Mouse (Mus musculus) neural tube, embryonic 15.5 days (tissue): ENCODE results near the gene Sept10. TPM values are rescaled to one million over a fixed set of nuclear protein-coding genes. Genes with fewer than 3 reads are reported as not detected.

Experiments used
- ATAC-seq: fragments of 200-750 bp; cut with Nextera tagmentation; 2 replicates; pipeline ENCODE4 v1.8.0; 2017; ENCODE audit warnings: mild to moderate bottlenecking, moderate TSS enrichment, moderate library complexity; ENCODE audit not compliant: low FRiP score
- H3K27ac ChIP-seq: fragments of 300-500 bp; sonication (generic); replicated peaks from 2 replicates; pipeline ENCODE4 v1.5.1; 2015; ENCODE audit warnings: mild to moderate bottlenecking, inconsistent platforms
- H3K27me3 ChIP-seq: fragments of 300-500 bp; sonication (generic); replicated peaks from 2 replicates; pipeline ENCODE4 v1.6.1; 2015; ENCODE audit warnings: inconsistent platforms
- H3K36me3 ChIP-seq: fragments of 300-500 bp; sonication (generic); 2 replicates; pipeline ENCODE4 v1.6.1; 2015; ENCODE audit warnings: inconsistent platforms
- H3K4me1 ChIP-seq: fragments of 300-500 bp; sonication (generic); 2 replicates; pipeline ENCODE4 v1.6.1; 2015; ENCODE audit warnings: inconsistent platforms
- H3K4me2 ChIP-seq: fragments of 300-500 bp; sonication (generic); 2 replicates; pipeline ENCODE4 v1.6.1; 2015; ENCODE audit warnings: inconsistent platforms, mild to moderate bottlenecking, moderate library complexity
- H3K4me3 ChIP-seq: fragments of 300-500 bp; sonication (generic); replicated peaks from 2 replicates; pipeline ENCODE4 v1.5.1; 2015; ENCODE audit warnings: mild to moderate bottlenecking, inconsistent platforms
- H3K9ac ChIP-seq: fragments of 300-500 bp; sonication (generic); replicated peaks from 2 replicates; pipeline ENCODE4 v1.6.1; 2015; ENCODE audit warnings: mild to moderate bottlenecking, inconsistent platforms
- H3K9me3 ChIP-seq: fragments of 300-500 bp; sonication (generic); replicated peaks from 2 replicates; pipeline ENCODE4 v1.6.1; 2016; ENCODE audit warnings: inconsistent platforms
- WGBS: fragments of 180-500 bp; shearing (Covaris S2); methylation state at CpG from one replicate; pipeline ENCODE4 v1.1.7; 2015; ENCODE audit warnings: mixed read lengths; 5-methylcytosine and 5-hydroxymethylcytosine counted together
- polyA plus RNA-seq: library from polyadenylated mRNA; unstranded; fragments of >200 nt; fragmentation: Nextera tagmentation; extraction: Ambion mirVana; gene quantifications from 2 replicates; pipeline ENCODE4 v1.2.1, GENCODE M21; 2015

The Sept10 gene
- polyA plus RNA-seq, 1 experiment from 2014 or later: 13.0 TPM

DNA sequence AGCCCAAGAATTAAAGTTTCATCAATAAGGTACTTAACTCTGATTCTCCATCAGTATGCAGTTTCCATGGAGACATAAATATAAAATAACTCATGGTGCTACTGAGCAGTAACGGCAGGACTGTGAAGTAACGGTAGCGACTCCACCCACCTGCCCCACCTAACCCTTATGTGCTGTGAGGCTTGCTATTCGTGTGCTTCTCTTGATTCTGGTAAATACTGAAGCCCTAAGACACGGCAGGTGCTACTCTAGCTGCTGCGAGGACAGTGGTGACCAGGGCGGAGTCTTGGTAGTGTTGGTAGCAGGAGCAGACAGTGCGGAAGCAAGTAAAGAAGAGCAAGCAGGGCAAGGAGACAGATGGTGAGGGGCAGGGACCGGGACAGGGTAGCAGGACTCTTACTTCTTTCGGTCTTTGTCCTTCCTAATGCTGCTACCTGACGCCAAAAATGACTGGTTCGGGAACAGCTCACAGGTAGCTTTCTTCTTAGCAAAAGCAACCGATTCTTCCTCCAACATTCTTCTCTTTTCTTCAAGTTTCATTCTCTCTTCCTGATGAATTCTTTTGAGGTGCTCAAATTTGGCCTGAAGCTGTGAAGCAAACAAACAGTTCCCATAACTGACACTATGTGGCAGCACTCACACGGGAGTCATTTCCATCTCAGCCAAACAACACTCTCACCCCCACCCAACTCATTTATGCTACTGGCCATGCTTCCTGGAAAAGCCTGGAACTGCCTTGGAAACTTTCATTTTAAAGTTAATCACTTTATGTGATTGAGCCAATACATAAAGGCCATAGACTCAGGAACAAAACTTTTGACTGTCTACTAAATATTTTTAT lies 55.3 kb downstream of the Sept10 start:
- Histone ChIP-seq H3K9ac (no peak overlapping the region), H3K4me3 (no peak overlapping the region), H3K27me3 (no peaks in the 10 kb centered on the region), H3K27ac (no peak overlapping the region), H3K9me3 (no peaks in the 10 kb centered on the region), H3K4me2 (no peak overlapping the region), H3K4me1 (no peaks in the 10 kb centered on the region), H3K36me3 (0 out of 2 replicates have a peak, but pooled peaks cover 2% of the 10 kb centered on the region)
- no peak; the same call in 1 of the 2 replicates for ATAC-seq
- WGBS: 77% methylated on average over 14 of the region's 14 CpGs

DNA sequence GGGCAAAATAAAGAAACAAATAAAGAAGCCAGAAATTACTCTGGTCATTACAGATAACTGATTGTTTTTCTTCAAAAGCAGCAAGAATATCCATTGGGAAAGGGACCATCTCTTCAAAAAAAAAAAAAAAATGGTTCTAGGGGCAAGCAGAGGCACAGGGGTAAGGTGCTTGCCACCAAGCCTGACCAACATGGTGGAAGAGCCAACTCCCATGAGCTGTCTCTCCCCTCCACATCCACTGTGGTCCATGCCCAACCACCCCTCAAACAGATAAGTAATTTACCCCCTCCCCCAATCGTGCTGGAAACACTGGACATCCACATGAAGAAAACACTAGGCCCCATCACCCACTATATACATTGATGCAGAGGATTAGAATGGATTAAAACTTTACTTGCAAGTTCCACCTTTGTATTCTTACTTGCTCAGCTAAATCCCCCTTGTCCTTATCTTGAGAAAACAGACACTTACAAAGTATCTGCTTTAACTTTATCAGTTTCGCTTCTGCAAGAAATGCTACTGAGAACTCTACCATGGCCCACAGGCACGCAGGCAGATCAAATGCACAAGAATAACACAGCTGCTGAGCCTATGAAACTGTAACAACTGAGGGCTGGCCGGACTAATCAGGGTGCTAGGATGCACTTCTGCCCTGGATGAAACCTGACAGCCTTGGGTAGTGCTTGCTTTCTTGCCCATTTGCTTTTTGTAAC lies 59.3 kb downstream of the Sept10 start:
- ATAC-seq: no peak
- Histone ChIP-seq H3K27me3 (no peaks in the 10 kb centered on the region), H3K36me3 (no peaks in the 10 kb centered on the region), H3K9me3 (no peaks in the 10 kb centered on the region), H3K4me3 (no peak overlapping the region), H3K27ac (no peak overlapping the region), H3K9ac (no peak overlapping the region), H3K4me1 (no peaks in the 10 kb centered on the region), H3K4me2 (no peak overlapping the region)
- 89% methylated on average over 4 of the region's 4 CpGs for WGBS

DNA sequence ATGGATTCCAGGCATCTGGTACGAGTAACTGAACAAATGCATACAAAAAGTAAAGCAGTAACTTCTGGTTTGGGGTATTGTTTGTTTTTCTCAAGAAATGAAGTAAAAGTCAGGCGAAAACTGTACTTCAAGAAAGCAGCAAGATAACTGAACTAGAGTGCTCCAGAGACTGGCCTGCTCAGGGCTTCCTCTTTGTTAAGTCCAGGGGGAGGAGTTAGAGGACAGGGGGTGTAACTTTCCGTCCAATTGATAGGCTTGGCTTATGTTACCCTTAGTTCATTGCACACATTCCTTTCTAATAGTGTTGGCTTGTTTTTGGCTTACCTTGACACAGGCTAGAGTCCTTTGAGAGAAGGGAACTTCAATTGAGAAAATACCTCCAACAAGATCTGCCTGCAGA lies 63.0 kb downstream of the Sept10 start:
- WGBS: 85% methylated on average over 3 of the region's 3 CpGs
- H3K4me2 ChIP-seq: no peak overlapping the region
- H3K9me3 ChIP-seq: no peaks in the 10 kb centered on the region
- H3K27me3 ChIP-seq: no peaks in the 10 kb centered on the region
- no peak overlapping the region for H3K9ac ChIP-seq
- no peaks in the 10 kb centered on the region for H3K36me3 ChIP-seq
- no peak overlapping the region for H3K27ac ChIP-seq
- no peak overlapping the region for H3K4me3 ChIP-seq
- no peak for ATAC-seq
- H3K4me1 ChIP-seq: no peaks in the 10 kb centered on the region

DNA sequence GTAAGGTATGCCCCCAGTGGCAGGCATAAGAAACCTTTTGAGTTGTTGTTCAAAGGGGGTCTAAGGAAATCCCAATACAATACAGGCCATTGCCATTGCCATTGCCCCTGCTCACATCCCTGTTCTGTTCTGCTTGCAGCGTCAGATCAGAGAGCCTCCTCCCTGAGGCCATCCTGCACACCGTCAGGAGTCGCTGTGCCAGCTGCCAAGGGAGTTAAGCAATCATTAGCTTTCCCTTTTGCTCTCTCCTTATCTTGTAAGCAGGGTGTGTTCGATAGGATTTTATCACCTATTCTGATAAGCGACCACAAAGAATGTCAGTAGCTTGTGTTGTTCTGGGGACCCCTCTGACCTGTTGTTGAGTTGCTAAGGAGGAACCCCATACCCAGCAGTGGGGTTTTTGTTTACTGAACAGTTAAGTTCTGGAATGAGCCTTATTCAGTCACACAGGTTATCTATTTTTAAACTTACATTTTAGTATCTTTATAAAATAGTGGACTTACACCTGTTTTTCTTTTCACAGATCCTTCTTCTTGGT lies 69.0 kb downstream of the Sept10 start:
- no peaks in the 10 kb centered on the region for H3K9me3 ChIP-seq
- no peak overlapping the region for H3K9ac ChIP-seq
- 77% methylated on average over 5 of the region's 5 CpGs for WGBS
- H3K27me3 ChIP-seq: no peaks in the 10 kb centered on the region
- no peak for ATAC-seq
- no peak overlapping the region for H3K4me3 ChIP-seq
- peaks cover 8% of the 10 kb centered on the region; the same call in 1 of the 2 replicates for H3K4me1 ChIP-seq
- no peak overlapping the region for H3K27ac ChIP-seq
- H3K4me2 ChIP-seq: no peak overlapping the region
- no peaks in the 10 kb centered on the region for H3K36me3 ChIP-seq

GRCm38 (mm10) chr10:59150938-59151657 lies 70.5 kb downstream of the Sept10 start:
- no peak overlapping the region for H3K27ac ChIP-seq
- WGBS: 92% methylated on average over 10 of the region's 10 CpGs
- ATAC-seq: no peak
- peaks cover 8% of the 10 kb centered on the region; the same call in 1 of the 2 replicates for H3K4me1 ChIP-seq
- H3K9me3 ChIP-seq: no peaks in the 10 kb centered on the region
- no peak overlapping the region for H3K4me3 ChIP-seq
- no peak overlapping the region for H3K4me2 ChIP-seq
- H3K27me3 ChIP-seq: no peaks in the 10 kb centered on the region
- H3K9ac ChIP-seq: no peak overlapping the region
- H3K36me3 ChIP-seq: no peaks in the 10 kb centered on the region

GRCm38 (mm10) chr10:59149956-59150383 lies 71.7 kb downstream of the Sept10 start:
- Histone ChIP-seq H3K4me2 (peak overlapping the region; percentile 17), H3K4me3 (no peak overlapping the region), H3K36me3 (no peaks in the 10 kb centered on the region), H3K4me1 (peaks cover 8% of the 10 kb centered on the region; the same call in 1 of the 2 replicates), H3K9ac (no peak overlapping the region), H3K27ac (no peak overlapping the region), H3K27me3 (no peaks in the 10 kb centered on the region), H3K9me3 (no peaks in the 10 kb centered on the region)
- WGBS: 19% methylated on average over 8 of the region's 8 CpGs
- ATAC-seq: peak; percentile 75

GRCm38 (mm10) chr10:59133478-59134009 lies 88.1 kb downstream of the Sept10 start:
- H3K9me3 ChIP-seq: no peaks in the 10 kb centered on the region
- no peaks in the 10 kb centered on the region for H3K4me1 ChIP-seq
- H3K27ac ChIP-seq: no peak overlapping the region
- 61% methylated on average over 8 of the region's 8 CpGs for WGBS
- H3K36me3 ChIP-seq: peaks cover 2% of the 10 kb centered on the region; the same call in 1 of the 2 replicates
- no peak overlapping the region for H3K4me2 ChIP-seq
- H3K4me3 ChIP-seq: no peak overlapping the region
- no peak overlapping the region for H3K9ac ChIP-seq
- H3K27me3 ChIP-seq: no peaks in the 10 kb centered on the region
- no peak for ATAC-seq

DNA sequence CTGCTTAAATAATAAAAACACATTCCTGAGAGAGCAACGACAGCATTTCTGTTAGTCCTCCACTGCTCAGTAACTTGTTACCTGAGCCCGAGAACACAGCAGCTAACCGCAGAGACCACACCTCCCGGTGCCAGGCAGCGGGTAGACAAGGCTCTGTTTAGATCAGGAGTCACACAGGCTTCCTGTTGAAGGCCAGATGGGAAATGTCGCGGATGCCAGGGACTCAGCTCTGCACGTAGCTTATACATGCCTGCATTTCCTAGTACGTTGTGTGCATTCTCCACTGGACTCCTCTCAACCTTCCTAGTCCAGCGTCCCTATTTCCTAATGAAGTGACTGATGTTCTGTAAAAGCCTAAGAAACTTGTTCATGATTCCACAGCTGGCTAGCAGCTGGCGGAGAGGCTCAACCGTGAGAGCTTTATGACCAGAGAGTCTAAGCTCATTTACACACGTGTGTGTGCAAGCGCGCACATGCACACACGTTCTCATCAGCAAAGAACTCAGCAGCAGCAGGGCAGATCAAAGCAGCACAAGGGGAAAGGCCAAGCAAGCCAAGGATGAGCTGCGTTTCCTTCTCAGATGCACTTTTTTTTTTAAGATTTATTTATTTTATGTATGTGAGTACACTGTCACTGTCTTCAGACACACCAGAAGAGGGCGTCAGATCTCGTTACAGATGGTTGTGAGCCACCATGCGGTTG lies 89.6 kb downstream of the Sept10 start:
- 82% methylated on average over 20 of the region's 20 CpGs for WGBS
- H3K27me3 ChIP-seq: no peaks in the 10 kb centered on the region
- no peak overlapping the region for H3K4me3 ChIP-seq
- no peak overlapping the region for H3K27ac ChIP-seq
- peaks cover 2% of the 10 kb centered on the region; the same call in 1 of the 2 replicates for H3K36me3 ChIP-seq
- H3K9ac ChIP-seq: no peak overlapping the region
- no peak for ATAC-seq
- H3K4me1 ChIP-seq: no peaks in the 10 kb centered on the region
- no peaks in the 10 kb centered on the region for H3K9me3 ChIP-seq
- H3K4me2 ChIP-seq: no peak overlapping the region

DNA sequence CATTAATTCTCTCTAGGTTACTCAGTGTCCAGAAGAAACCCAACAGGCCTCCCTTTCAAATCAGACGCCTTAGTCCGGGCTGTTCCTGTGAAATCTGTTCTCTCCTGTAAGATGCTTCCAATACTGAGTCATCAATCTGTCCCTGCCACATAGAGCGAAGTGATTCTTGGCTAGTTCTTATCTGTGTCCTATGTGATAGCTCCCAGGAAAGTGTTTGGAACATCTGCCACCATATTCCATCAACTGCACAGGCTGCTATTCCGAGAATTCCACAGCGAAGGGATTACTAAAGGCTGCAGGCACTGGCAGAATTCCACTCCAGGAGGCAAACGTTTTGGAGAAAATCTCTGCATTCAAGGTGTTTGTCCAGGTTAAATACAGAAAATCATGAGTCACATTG lies 94.0 kb downstream of the Sept10 start:
- H3K4me1 ChIP-seq: no peaks in the 10 kb centered on the region
- no peak overlapping the region for H3K9ac ChIP-seq
- WGBS: 66% methylated on average over 6 of the region's 6 CpGs
- H3K4me2 ChIP-seq: no peak overlapping the region
- no peak overlapping the region for H3K27ac ChIP-seq
- H3K36me3 ChIP-seq: no peaks in the 10 kb centered on the region
- no peak overlapping the region for H3K4me3 ChIP-seq
- ATAC-seq: no peak
- H3K27me3 ChIP-seq: no peaks in the 10 kb centered on the region
- H3K9me3 ChIP-seq: no peaks in the 10 kb centered on the region

DNA sequence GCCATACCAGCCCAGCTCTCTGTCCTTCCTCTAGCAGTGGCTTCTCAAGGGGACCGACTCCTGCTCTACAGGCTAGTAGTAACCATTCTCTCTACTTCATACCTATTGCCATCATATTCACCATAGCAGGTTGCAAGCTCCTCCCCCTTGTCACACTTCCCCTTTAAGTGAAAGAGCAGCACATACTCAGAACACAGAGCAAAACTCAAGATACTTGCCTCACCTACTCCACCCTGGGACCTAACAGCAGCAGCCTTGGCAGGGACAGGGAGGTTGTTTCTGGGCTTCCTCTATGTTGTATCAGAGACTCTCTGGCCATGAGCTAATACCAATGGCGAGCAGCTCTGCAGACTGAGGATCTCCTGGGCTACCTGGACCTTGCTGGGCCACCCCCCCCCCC lies 96.2 kb downstream of the Sept10 start:
- ATAC-seq: no peak
- Histone ChIP-seq H3K4me2 (no peak overlapping the region), H3K4me3 (no peak overlapping the region), H3K36me3 (no peaks in the 10 kb centered on the region), H3K9me3 (no peaks in the 10 kb centered on the region), H3K27ac (no peak overlapping the region), H3K9ac (no peak overlapping the region), H3K4me1 (no peaks in the 10 kb centered on the region), H3K27me3 (no peaks in the 10 kb centered on the region)
- 92% methylated on average over 2 of the region's 2 CpGs for whole genome bisulfite sequencing

- Histone ChIP-seq H3K27me3 (no peaks in the 10 kb centered on the region), H3K9ac (no peak overlapping the region), H3K4me3 (no peak overlapping the region), H3K9me3 (no peaks in the 10 kb centered on the region), H3K36me3 (no peaks in the 10 kb centered on the region), H3K27ac (no peak overlapping the region), H3K4me2 (no peak overlapping the region), H3K4me1 (no peaks in the 10 kb centered on the region)
- 94% methylated on average over 2 of the region's 2 CpGs for WGBS
- no peak for ATAC-seq
Observed at GRCm38 (mm10) chr10:59119811-59120210, 101.8 kb downstream of the Sept10 start.
